Mouse (Mus musculus): ENCODE results near the gene Slc7a14. TPM values are rescaled to one million over a fixed set of nuclear protein-coding genes. Genes with fewer than 3 reads are reported as not detected.

Gene Slc7a14
- polyA plus RNA-seq (2012; rRNA removed), result not detected in 2 replicates

DNA sequence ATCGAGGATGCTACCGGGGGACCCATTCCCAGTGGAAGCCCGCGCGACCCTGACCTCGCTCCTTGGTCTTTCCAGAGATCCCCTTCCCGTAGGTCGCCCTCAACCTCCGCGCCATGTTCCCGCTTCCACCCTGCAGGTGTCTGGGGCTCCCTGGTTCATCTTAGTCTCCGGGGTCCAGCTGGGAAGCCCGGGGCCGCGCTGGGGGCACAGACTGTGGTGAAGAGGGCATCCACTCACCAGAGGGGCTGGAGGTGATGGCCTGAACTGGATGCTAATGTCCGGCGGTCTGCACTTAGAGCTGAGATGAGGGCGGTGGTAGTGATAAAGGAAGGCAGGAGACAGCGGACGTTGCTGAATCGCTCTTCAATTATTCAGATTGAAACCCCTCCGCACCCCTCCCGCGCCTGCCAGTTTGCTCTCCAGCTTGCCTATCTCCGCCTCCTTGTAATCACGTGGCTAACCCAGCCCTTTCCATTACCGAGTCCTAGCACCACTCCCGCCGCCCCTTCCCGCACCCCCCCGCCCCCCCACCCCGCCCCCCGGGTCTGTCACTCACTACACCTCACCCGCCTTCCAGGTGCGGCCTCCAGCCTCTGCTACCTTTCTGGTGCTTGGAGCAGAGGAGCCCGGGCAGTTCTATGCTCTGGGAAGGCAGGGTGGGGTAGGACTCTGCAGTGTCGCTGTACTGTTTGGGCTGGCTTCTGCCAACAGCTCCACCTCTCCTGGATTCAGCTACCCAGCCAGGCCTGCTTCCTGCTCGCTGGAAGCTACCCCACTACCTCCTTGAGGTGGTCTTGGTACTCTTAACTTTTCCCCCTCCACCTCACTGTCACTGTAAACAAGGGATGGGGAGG is at the start of gene Slc7a14:
Slc7a14 (minus strand) TSS at position 445 of the 854 bp plus-strand sequence.
- Histone ChIP-seq H3K4me1 (ENCODE audit: control insufficient read depth, insufficient read depth, insufficient read length) (no peaks in the 10 kb centered on the region), H3K4me3 (ENCODE audit: extremely low read depth, insufficient read depth, insufficient read length) (no peak within 1 kb of the TSS), H3K36me3 (ENCODE audit: control insufficient read depth, insufficient read depth, low read length) (no peaks in the 10 kb centered on the region), H3K27ac (ENCODE audit: insufficient read depth, low read length) (no peak within 1 kb of the TSS), H3K27me3 (ENCODE audit: control insufficient read depth, insufficient read depth, low read length) (peaks cover 2% of the 10 kb centered on the region; the same call in 1 of the 2 replicates)
- DNase-seq (ENCODE audit: low read depth in 1 of 2, low spot score in 2 of 2), result no peak
- TF ChIP-seq CTCF (IDR thresholded peaks at IDR 0.05; ENCODE audit: extremely low read depth, insufficient read depth, insufficient read length, insufficient replicate concordance) (no peak), POLR2A (IDR thresholded peaks at IDR 0.05; ENCODE audit: low read depth, low read length) (no peak)
- 5% methylated on average over 38 of the region's 38 CpGs for WGBS

DNA sequence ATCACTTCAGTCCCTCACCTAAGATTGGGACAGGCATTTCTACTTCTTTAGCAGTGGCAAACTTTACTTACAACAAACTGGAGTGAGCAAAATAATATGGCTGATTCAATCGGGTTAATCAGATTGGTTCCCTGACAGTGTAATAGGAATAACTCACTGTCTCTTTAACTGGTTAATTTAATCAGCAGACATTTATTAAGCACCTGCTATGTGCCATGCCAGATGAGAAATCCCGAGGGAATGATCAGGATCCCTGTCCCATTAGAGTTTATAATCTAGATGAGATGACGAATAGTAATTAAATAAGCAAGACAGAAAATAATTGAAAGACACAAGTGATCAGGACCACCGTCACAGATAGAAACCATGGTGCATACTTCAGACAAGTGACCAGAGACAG is 36.4 kb upstream of the Slc7a14 start:
- DNase-seq (ENCODE audit: low read depth in 1 of 2, low spot score in 2 of 2), result no peak
- H3K27me3 ChIP-seq (ENCODE audit: control insufficient read depth, insufficient read depth, low read length), result no peaks in the 10 kb centered on the region
- TF ChIP-seq CTCF (IDR thresholded peaks at IDR 0.05; ENCODE audit: extremely low read depth, insufficient read depth, insufficient read length, insufficient replicate concordance) (no peak), POLR2A (IDR thresholded peaks at IDR 0.05; ENCODE audit: low read depth, low read length) (no peak)
- H3K36me3 ChIP-seq (ENCODE audit: control insufficient read depth, insufficient read depth, low read length), result no peaks in the 10 kb centered on the region
- no peak overlapping the region for H3K4me3 ChIP-seq (ENCODE audit: extremely low read depth, insufficient read depth, insufficient read length)
- 91% methylated on average over 4 of the region's 4 CpGs for WGBS
- no peak overlapping the region for H3K27ac ChIP-seq (ENCODE audit: insufficient read depth, low read length)
- no peaks in the 10 kb centered on the region for H3K4me1 ChIP-seq (ENCODE audit: control insufficient read depth, insufficient read depth, insufficient read length)

DNA sequence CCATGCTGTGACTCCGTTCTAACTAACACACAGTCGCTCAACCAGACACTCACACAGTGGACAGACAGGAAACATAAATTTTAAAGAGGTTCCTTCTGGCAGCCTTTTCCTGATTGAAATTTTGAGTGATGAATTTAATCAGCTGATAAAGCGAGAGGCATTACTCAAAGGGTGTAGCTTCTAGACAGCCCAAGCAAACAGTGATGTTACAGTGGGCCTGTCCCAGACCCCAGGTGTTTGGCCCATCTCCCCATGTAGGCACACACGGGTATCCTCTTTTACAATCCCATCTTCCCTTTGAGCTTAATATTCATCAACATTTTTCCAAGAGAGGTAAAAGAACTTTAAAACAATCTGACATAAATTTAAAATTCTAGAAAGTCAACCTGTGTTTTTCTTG is 35.6 kb upstream of the Slc7a14 start:
- H3K27ac ChIP-seq (ENCODE audit: insufficient read depth, low read length), result no peak overlapping the region
- H3K36me3 ChIP-seq (ENCODE audit: control insufficient read depth, insufficient read depth, low read length), result no peaks in the 10 kb centered on the region
- WGBS, result 16% methylated on average over 4 of the region's 4 CpGs
- H3K27me3 ChIP-seq (ENCODE audit: control insufficient read depth, insufficient read depth, low read length), result no peaks in the 10 kb centered on the region
- no peak overlapping the region for H3K4me3 ChIP-seq (ENCODE audit: extremely low read depth, insufficient read depth, insufficient read length)
- H3K4me1 ChIP-seq (ENCODE audit: control insufficient read depth, insufficient read depth, insufficient read length), result no peaks in the 10 kb centered on the region
- DNase-seq (ENCODE audit: low read depth in 1 of 2, low spot score in 2 of 2), result no peak
- no peak for TF ChIP-seq POLR2A (IDR thresholded peaks at IDR 0.05; ENCODE audit: low read depth, low read length)
- TF ChIP-seq CTCF (IDR thresholded peaks at IDR 0.05; ENCODE audit: extremely low read depth, insufficient read depth, insufficient read length, insufficient replicate concordance), result no peak

DNA sequence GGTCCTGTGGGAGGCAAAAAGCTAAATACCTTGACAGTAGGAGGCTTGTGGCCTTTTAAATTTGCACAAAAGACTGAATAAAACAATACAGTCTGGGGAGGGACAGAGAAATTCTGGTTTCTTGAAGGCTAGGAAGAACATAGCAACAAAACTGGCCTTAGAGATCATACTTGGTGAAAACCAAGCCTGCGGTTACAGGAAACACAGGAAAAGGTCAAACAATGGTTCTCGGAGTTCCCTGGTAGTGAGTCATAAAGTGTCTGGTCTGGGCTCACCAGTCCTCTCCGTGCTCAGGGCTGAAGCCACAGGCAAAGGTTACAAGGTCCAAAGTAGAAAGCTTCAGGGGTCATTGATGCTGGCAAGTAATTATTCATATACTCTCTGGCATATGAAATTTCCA is 29.1 kb upstream of the Slc7a14 start:
- H3K27me3 ChIP-seq (ENCODE audit: control insufficient read depth, insufficient read depth, low read length), result no peaks in the 10 kb centered on the region
- H3K4me3 ChIP-seq (ENCODE audit: extremely low read depth, insufficient read depth, insufficient read length), result no peak overlapping the region
- no peaks in the 10 kb centered on the region for H3K36me3 ChIP-seq (ENCODE audit: control insufficient read depth, insufficient read depth, low read length)
- 61% methylated on average over 3 of the region's 3 CpGs for WGBS
- H3K27ac ChIP-seq (ENCODE audit: insufficient read depth, low read length), result no peak overlapping the region
- H3K4me1 ChIP-seq (ENCODE audit: control insufficient read depth, insufficient read depth, insufficient read length), result no peaks in the 10 kb centered on the region
- TF ChIP-seq POLR2A (IDR thresholded peaks at IDR 0.05; ENCODE audit: low read depth, low read length) (no peak), CTCF (IDR thresholded peaks at IDR 0.05; ENCODE audit: extremely low read depth, insufficient read depth, insufficient read length, insufficient replicate concordance) (no peak)
- no peak for DNase-seq (ENCODE audit: low read depth in 1 of 2, low spot score in 2 of 2)

DNA sequence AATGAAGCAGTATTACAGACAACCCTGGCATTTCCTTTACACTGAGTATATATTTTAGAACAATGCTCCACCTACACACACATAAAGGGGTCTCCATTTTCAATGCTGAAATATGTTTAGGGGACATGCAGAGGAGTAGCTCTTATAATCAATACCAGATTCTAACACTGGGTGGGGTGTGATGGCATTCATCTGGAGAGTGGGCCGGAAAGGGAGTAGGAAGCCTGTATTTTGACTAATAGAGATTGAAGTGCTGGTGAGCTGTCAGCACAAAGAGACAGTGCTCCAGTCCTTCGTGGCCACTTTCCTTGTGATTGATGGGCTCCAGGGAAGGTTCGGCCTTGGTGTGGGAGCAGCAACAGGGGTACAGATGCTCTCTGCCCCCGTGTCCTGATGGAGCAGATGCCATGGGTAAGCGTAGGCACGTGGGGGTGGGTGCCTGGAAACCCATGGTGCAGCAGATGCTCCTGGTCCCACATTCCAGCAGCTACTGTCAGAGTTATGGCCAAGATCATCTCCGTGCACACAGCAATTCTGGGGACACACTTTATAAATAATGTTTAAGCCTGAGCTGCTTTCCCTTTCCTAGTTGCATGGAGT is 18.2 kb upstream of the Slc7a14 start:
- Histone ChIP-seq H3K36me3 (ENCODE audit: control insufficient read depth, insufficient read depth, low read length) (no peaks in the 10 kb centered on the region), H3K4me3 (ENCODE audit: extremely low read depth, insufficient read depth, insufficient read length) (no peak overlapping the region), H3K27ac (ENCODE audit: insufficient read depth, low read length) (no peak overlapping the region), H3K4me1 (ENCODE audit: control insufficient read depth, insufficient read depth, insufficient read length) (no peaks in the 10 kb centered on the region), H3K27me3 (ENCODE audit: control insufficient read depth, insufficient read depth, low read length) (no peaks in the 10 kb centered on the region)
- TF ChIP-seq CTCF (IDR thresholded peaks at IDR 0.05; ENCODE audit: extremely low read depth, insufficient read depth, insufficient read length, insufficient replicate concordance) (no peak), POLR2A (IDR thresholded peaks at IDR 0.05; ENCODE audit: low read depth, low read length) (no peak)
- no peak for DNase-seq (ENCODE audit: low read depth in 1 of 2, low spot score in 2 of 2)
- 79% methylated on average over 7 of the region's 7 CpGs for WGBS

DNA sequence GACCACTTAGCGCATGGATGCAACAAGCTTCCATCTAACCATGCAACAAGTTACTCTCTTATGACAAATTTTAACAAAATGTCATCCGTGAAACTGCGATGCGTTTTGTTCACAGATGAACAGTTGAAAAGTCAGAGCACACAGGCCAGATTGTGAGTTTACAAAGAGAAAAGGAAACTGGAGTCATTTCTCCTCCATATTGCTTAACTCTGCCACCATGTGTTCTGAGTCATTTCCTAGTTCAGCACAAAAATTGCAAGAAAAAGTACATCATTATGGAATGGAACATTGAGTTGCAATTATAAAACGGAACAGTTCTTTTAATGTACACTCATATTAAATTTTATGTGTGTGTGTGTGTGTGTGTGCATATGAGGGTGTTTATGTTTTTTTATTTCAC is 17.6 kb upstream of the Slc7a14 start:
- H3K27me3 ChIP-seq (ENCODE audit: control insufficient read depth, insufficient read depth, low read length), result no peaks in the 10 kb centered on the region
- TF ChIP-seq POLR2A (IDR thresholded peaks at IDR 0.05; ENCODE audit: low read depth, low read length) (no peak), CTCF (IDR thresholded peaks at IDR 0.05; ENCODE audit: extremely low read depth, insufficient read depth, insufficient read length, insufficient replicate concordance) (no peak)
- H3K36me3 ChIP-seq (ENCODE audit: control insufficient read depth, insufficient read depth, low read length), result no peaks in the 10 kb centered on the region
- no peak overlapping the region for H3K27ac ChIP-seq (ENCODE audit: insufficient read depth, low read length)
- H3K4me3 ChIP-seq (ENCODE audit: extremely low read depth, insufficient read depth, insufficient read length), result no peak overlapping the region
- no peak for DNase-seq (ENCODE audit: low read depth in 1 of 2, low spot score in 2 of 2)
- H3K4me1 ChIP-seq (ENCODE audit: control insufficient read depth, insufficient read depth, insufficient read length), result no peaks in the 10 kb centered on the region
- WGBS, result 89% methylated on average over 5 of the region's 5 CpGs

DNA sequence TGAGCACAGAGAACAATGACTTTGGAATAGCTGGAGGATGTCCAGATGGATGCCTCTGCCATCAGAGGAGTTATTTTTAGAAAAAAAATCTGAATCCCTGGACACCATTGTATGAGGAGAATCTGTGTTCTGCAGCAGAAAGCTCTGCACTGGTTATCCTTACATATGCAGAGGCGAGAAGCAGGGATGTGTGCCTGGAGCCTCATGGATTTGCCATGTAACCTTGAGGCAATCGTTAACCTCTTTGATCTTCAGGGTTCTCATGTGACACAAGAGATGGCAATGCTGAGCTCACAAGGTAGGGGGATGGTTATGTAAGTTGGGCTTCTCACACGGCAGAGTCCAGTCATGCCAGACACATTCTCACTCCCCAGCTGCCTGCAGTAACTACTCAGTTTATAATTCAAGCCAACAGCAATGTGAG is 14.1 kb upstream of the Slc7a14 start:
- H3K4me3 ChIP-seq (ENCODE audit: extremely low read depth, insufficient read depth, insufficient read length), result no peak overlapping the region
- H3K4me1 ChIP-seq (ENCODE audit: control insufficient read depth, insufficient read depth, insufficient read length), result no peaks in the 10 kb centered on the region
- no peak for TF ChIP-seq CTCF (IDR thresholded peaks at IDR 0.05; ENCODE audit: extremely low read depth, insufficient read depth, insufficient read length, insufficient replicate concordance)
- TF ChIP-seq POLR2A (IDR thresholded peaks at IDR 0.05; ENCODE audit: low read depth, low read length), result no peak
- H3K27ac ChIP-seq (ENCODE audit: insufficient read depth, low read length), result no peak overlapping the region
- 72% methylated on average over 3 of the region's 3 CpGs for WGBS
- DNase-seq (ENCODE audit: low read depth in 1 of 2, low spot score in 2 of 2), result no peak
- H3K27me3 ChIP-seq (ENCODE audit: control insufficient read depth, insufficient read depth, low read length), result no peaks in the 10 kb centered on the region
- H3K36me3 ChIP-seq (ENCODE audit: control insufficient read depth, insufficient read depth, low read length), result no peaks in the 10 kb centered on the region

All from spleen, adult 2 months (tissue).